27 mouse cellular contexts compared by ENCODE assay signal in genomic region chr3:88543651-88544410, GRCm38 (mm10). TPM values are rescaled to one million over a fixed set of nuclear protein-coding genes. Genes with fewer than 3 reads are reported as not detected.
A peak's percentile ranks its signal among the peaks of the same experiment; 100 is the strongest.
DNase-seq lines count a peak whose midpoint lies in the region; ATAC-seq lines count a peak whose summit lies in the region.
"Had no signal": no experiment of that assay in that cellular context is flagged by ENCODE, and none has a peak within 500 bp of the region (broad histone marks: within the 10 kb centered on the region; RNA-seq: fewer than 3 reads in every experiment).

No protein-coding gene starts in this region.

- H3K4me2 ChIP-seq in hindbrain, embryonic 13.5 days, result no peak overlapping the region
- H3K4me2 ChIP-seq in hindbrain, embryonic 11.5 days (replicated peaks; ENCODE audit: low read depth, low read length), result no peak overlapping the region
- H3K4me2 ChIP-seq in neural tube, embryonic 12.5 days (replicated peaks), result 0 out of 2 replicates have a peak overlapping the region, but pooled peaks have one; percentile 9
- H3K4me2 ChIP-seq in neural tube, embryonic 15.5 days, result no peak overlapping the region
- no peak overlapping the region for H3K4me2 ChIP-seq in embryonic facial prominence, embryonic 13.5 days
- H3K4me2 ChIP-seq: heart, embryonic 11.5 days; limb, embryonic 15.5 days; liver, embryonic 15.5 days; midbrain, embryonic 15.5 days had no signal

- H3K27ac ChIP-seq in hindbrain, embryonic 13.5 days, result peak overlapping the region; percentile 40; the same call in 1 of the 2 replicates
- no peak overlapping the region for H3K27ac ChIP-seq in hindbrain, embryonic 11.5 days (ENCODE audit: low read depth, low read length)
- H3K27ac ChIP-seq in neural tube, embryonic 12.5 days, result no peak overlapping the region
- H3K27ac ChIP-seq in neural tube, embryonic 15.5 days (replicated peaks), result no peak overlapping the region
- H3K27ac ChIP-seq in embryonic facial prominence, embryonic 13.5 days, result peak overlapping the region; percentile 66; the same call in 1 of the 2 replicates
- H3K27ac ChIP-seq: gastrocnemius, adult 2 months; limb, embryonic 15.5 days; liver, embryonic 15.5 days; midbrain, embryonic 15.5 days had no signal

- no peak overlapping the region for H3K9ac ChIP-seq in hindbrain, embryonic 13.5 days
- H3K9ac ChIP-seq in hindbrain, embryonic 11.5 days (ENCODE audit: low read depth, low read length), result no peak overlapping the region
- no peak overlapping the region for H3K9ac ChIP-seq in neural tube, embryonic 12.5 days
- H3K9ac ChIP-seq in neural tube, embryonic 15.5 days (replicated peaks), result no peak overlapping the region
- H3K9ac ChIP-seq in embryonic facial prominence, embryonic 13.5 days, result 0 out of 2 replicates have a peak overlapping the region, but pooled peaks have one; percentile 16
- H3K9ac ChIP-seq: limb, embryonic 15.5 days; liver, embryonic 15.5 days; midbrain, embryonic 15.5 days had no signal

- H3K27me3 ChIP-seq in hindbrain, embryonic 13.5 days, result no peaks in the 10 kb centered on the region
- no peaks in the 10 kb centered on the region for H3K27me3 ChIP-seq in hindbrain, embryonic 11.5 days (ENCODE audit: control insufficient read depth, insufficient read depth, low read length)
- H3K27me3 ChIP-seq in neural tube, embryonic 12.5 days (replicated peaks), result no peaks in the 10 kb centered on the region
- no peaks in the 10 kb centered on the region for H3K27me3 ChIP-seq in neural tube, embryonic 15.5 days (replicated peaks)
- H3K27me3 ChIP-seq in embryonic facial prominence, embryonic 13.5 days, result no peaks in the 10 kb centered on the region
- no peaks in the 10 kb centered on the region for H3K27me3 ChIP-seq in splenic B cell, adult 2 months (ENCODE audit: control insufficient read depth, insufficient read depth, low read length, poor library complexity, severe bottlenecking)
- H3K27me3 ChIP-seq: limb, embryonic 15.5 days; liver, embryonic 15.5 days; megakaryocyte, embryonic 14.5 days; midbrain, embryonic 15.5 days had no signal

- ATAC-seq in hindbrain, embryonic 13.5 days (ENCODE audit: low FRiP score), result no peak
- ATAC-seq in hindbrain, embryonic 11.5 days (ENCODE audit: low FRiP score), result no peak
- no peak for ATAC-seq in neural tube, embryonic 12.5 days (ENCODE audit: low FRiP score, low read depth)
- ATAC-seq in neural tube, embryonic 15.5 days (ENCODE audit: low FRiP score), result no peak
- no peak for ATAC-seq in embryonic facial prominence, embryonic 13.5 days (ENCODE audit: insufficient number of reproducible peaks, insufficient read depth, low FRiP score, low TSS enrichment, low read depth)
- ATAC-seq: hindbrain, postnatal 0 days; midbrain, embryonic 15.5 days had no signal

- no peak for DNase-seq in hindbrain, embryonic 11.5 days (ENCODE audit: low spot score)
- DNase-seq in splenic B cell, adult 2 months (ENCODE audit: low read depth, low spot score), result peak; percentile 31
- no peak for DNase-seq in gastrocnemius, postnatal 4 days (ENCODE audit: low spot score in 2 of 2)
- no peak for DNase-seq in cerebellum, adult 11-12 months
- DNase-seq: cerebellum, adult 8-10 months; gastrocnemius, adult 2 months; heart, adult 11 months; kidney, adult 11 months; left cerebral cortex, postnatal 4 days; right cerebral cortex, postnatal 14 days had no signal

- no peak overlapping the region for H3K4me3 ChIP-seq in hindbrain, embryonic 13.5 days
- H3K4me3 ChIP-seq in hindbrain, embryonic 11.5 days (ENCODE audit: low read depth, low read length), result no peak overlapping the region
- no peak overlapping the region for H3K4me3 ChIP-seq in neural tube, embryonic 12.5 days
- H3K4me3 ChIP-seq in neural tube, embryonic 15.5 days (replicated peaks), result no peak overlapping the region
- H3K4me3 ChIP-seq in embryonic facial prominence, embryonic 13.5 days, result no peak overlapping the region
- H3K4me3 ChIP-seq: gastrocnemius, adult 2 months; limb, embryonic 15.5 days; liver, embryonic 15.5 days; megakaryocyte, embryonic 14.5 days; midbrain, embryonic 15.5 days had no signal

- peaks cover 34% of the 10 kb centered on the region for H3K4me1 ChIP-seq in hindbrain, embryonic 13.5 days (replicated peaks)
- peaks cover under 1% of the 10 kb centered on the region for H3K4me1 ChIP-seq in hindbrain, embryonic 11.5 days (replicated peaks; ENCODE audit: control insufficient read depth, insufficient read depth, low read length)
- peaks cover 30% of the 10 kb centered on the region for H3K4me1 ChIP-seq in neural tube, embryonic 12.5 days
- H3K4me1 ChIP-seq in neural tube, embryonic 15.5 days, result peaks cover 26% of the 10 kb centered on the region
- peaks cover 36% of the 10 kb centered on the region for H3K4me1 ChIP-seq in embryonic facial prominence, embryonic 13.5 days

- peaks cover 17% of the 10 kb centered on the region for H3K36me3 ChIP-seq in hindbrain, embryonic 13.5 days
- H3K36me3 ChIP-seq in hindbrain, embryonic 11.5 days (ENCODE audit: control insufficient read depth, insufficient read depth, low read length), result no peaks in the 10 kb centered on the region
- peaks cover 16% of the 10 kb centered on the region for H3K36me3 ChIP-seq in neural tube, embryonic 12.5 days
- peaks cover 12% of the 10 kb centered on the region; the same call in 1 of the 2 replicates for H3K36me3 ChIP-seq in neural tube, embryonic 15.5 days
- H3K36me3 ChIP-seq in embryonic facial prominence, embryonic 13.5 days, result peaks cover 22% of the 10 kb centered on the region
- 0 out of 2 replicates have a peak, but pooled peaks cover 1% of the 10 kb centered on the region for H3K36me3 ChIP-seq in splenic B cell, adult 2 months (ENCODE audit: control insufficient read depth, insufficient read depth, low read length, poor library complexity, severe bottlenecking)
- H3K36me3 ChIP-seq: liver, embryonic 15.5 days had no signal

- WGBS in hindbrain, embryonic 13.5 days, result 71% methylated on average over 5 of the region's 5 CpGs
- 76% methylated on average over 5 of the region's 5 CpGs for WGBS in hindbrain, embryonic 11.5 days
- WGBS in neural tube, embryonic 12.5 days, result 76% methylated on average over 5 of the region's 5 CpGs
- 73% methylated on average over 5 of the region's 5 CpGs for WGBS in neural tube, embryonic 15.5 days
- WGBS in embryonic facial prominence, embryonic 13.5 days, result 68% methylated on average over 5 of the region's 5 CpGs

- no peaks in the 10 kb centered on the region for H3K9me3 ChIP-seq in hindbrain, embryonic 13.5 days
- no peaks in the 10 kb centered on the region for H3K9me3 ChIP-seq in hindbrain, embryonic 11.5 days (ENCODE audit: control insufficient read depth, low read length)
- no peaks in the 10 kb centered on the region for H3K9me3 ChIP-seq in neural tube, embryonic 12.5 days
- H3K9me3 ChIP-seq in neural tube, embryonic 15.5 days (replicated peaks), result no peaks in the 10 kb centered on the region
- H3K9me3 ChIP-seq in embryonic facial prominence, embryonic 13.5 days, result no peaks in the 10 kb centered on the region
- H3K9me3 ChIP-seq: forebrain, embryonic 10.5 days; limb, embryonic 15.5 days; liver, embryonic 15.5 days; megakaryocyte, embryonic 14.5 days; midbrain, embryonic 15.5 days had no signal

RNA-seq across cellular contexts. Expression of gene Rab25, which starts 4.3 kb away (rescaled TPM):
- not detected in 2 replicates for polyA plus RNA-seq in hindbrain, embryonic 13.5 days (2015; fragmentation: Nextera tagmentation; extraction: Ambion mirVana)
- 1.1 and 1.8 TPM in 2 replicates for polyA plus RNA-seq in hindbrain, embryonic 11.5 days (2014; fragmentation: Nextera tagmentation; extraction: Ambion mirVana)
- polyA plus RNA-seq in neural tube, embryonic 12.5 days (2016; fragmentation: Nextera tagmentation; extraction: Ambion mirVana), result 0.29 and 0.57 TPM in 2 replicates
- 0.29 and 4.1 TPM in 2 replicates for polyA plus RNA-seq in neural tube, embryonic 15.5 days (2015; fragmentation: Nextera tagmentation; extraction: Ambion mirVana)
- 18.6 and 19.5 TPM in 2 replicates for polyA plus RNA-seq in embryonic facial prominence, embryonic 13.5 days (2015; fragmentation: Nextera tagmentation; extraction: Ambion mirVana)
- under 1 TPM; 0.57 to 0.91 TPM for total RNA-seq in gastrocnemius, postnatal 4 days (2021)
- total RNA-seq: adrenal gland, postnatal 14 days; gastrocnemius, adult 2 months; hematopoietic stem cell, adult 5-6 weeks; hindbrain, postnatal 0 days; layer of hippocampus, adult 18-20 months; layer of hippocampus, postnatal 14 days; left cerebral cortex, adult 8-10 months had no signal
- polyA plus RNA-seq: heart, embryonic 11.5 days; heart, postnatal 0 days; liver, embryonic 15.5 days had no signal

RNA-seq across cellular contexts. Expression of gene Lamtor2, which starts 9.0 kb away (rescaled TPM):
- 179 and 182 TPM in 2 replicates for polyA plus RNA-seq in hindbrain, embryonic 13.5 days (2015; fragmentation: Nextera tagmentation; extraction: Ambion mirVana)
- 76.1 and 93.9 TPM in 2 replicates for polyA plus RNA-seq in hindbrain, embryonic 11.5 days (2014; fragmentation: Nextera tagmentation; extraction: Ambion mirVana)
- 143 and 145 TPM in 2 replicates for polyA plus RNA-seq in neural tube, embryonic 12.5 days (2016; fragmentation: Nextera tagmentation; extraction: Ambion mirVana)
- 189 and 193 TPM in 2 replicates for polyA plus RNA-seq in neural tube, embryonic 15.5 days (2015; fragmentation: Nextera tagmentation; extraction: Ambion mirVana)
- polyA plus RNA-seq in embryonic facial prominence, embryonic 13.5 days (2015; fragmentation: Nextera tagmentation; extraction: Ambion mirVana), result 164 and 169 TPM in 2 replicates
- 10 to 100 TPM; 78.5 to 81.4 TPM for total RNA-seq in gastrocnemius, postnatal 4 days (2021)

RNA-seq across cellular contexts. Expression of gene Ubqln4, which starts 9.7 kb away (rescaled TPM):
- 36.7 and 38.3 TPM in 2 replicates for polyA plus RNA-seq in hindbrain, embryonic 13.5 days (2015; fragmentation: Nextera tagmentation; extraction: Ambion mirVana)
- 62.6 and 66.3 TPM in 2 replicates for polyA plus RNA-seq in hindbrain, embryonic 11.5 days (2014; fragmentation: Nextera tagmentation; extraction: Ambion mirVana)
- polyA plus RNA-seq in neural tube, embryonic 12.5 days (2016; fragmentation: Nextera tagmentation; extraction: Ambion mirVana), result 60.0 and 61.6 TPM in 2 replicates
- polyA plus RNA-seq in neural tube, embryonic 15.5 days (2015; fragmentation: Nextera tagmentation; extraction: Ambion mirVana), result 39.2 and 40.1 TPM in 2 replicates
- 43.0 and 44.6 TPM in 2 replicates for polyA plus RNA-seq in embryonic facial prominence, embryonic 13.5 days (2015; fragmentation: Nextera tagmentation; extraction: Ambion mirVana)
- 10 to 100 TPM; 54.9 to 58.0 TPM for total RNA-seq in gastrocnemius, postnatal 4 days (2021)

RNA-seq across cellular contexts. Expression of gene Mex3a, which starts 11.6 kb away (rescaled TPM):
- polyA plus RNA-seq in hindbrain, embryonic 13.5 days (2015; fragmentation: Nextera tagmentation; extraction: Ambion mirVana), result 38.9 and 40.0 TPM in 2 replicates
- 45.9 and 51.9 TPM in 2 replicates for polyA plus RNA-seq in hindbrain, embryonic 11.5 days (2014; fragmentation: Nextera tagmentation; extraction: Ambion mirVana)
- polyA plus RNA-seq in neural tube, embryonic 12.5 days (2016; fragmentation: Nextera tagmentation; extraction: Ambion mirVana), result 41.9 and 43.3 TPM in 2 replicates
- polyA plus RNA-seq in neural tube, embryonic 15.5 days (2015; fragmentation: Nextera tagmentation; extraction: Ambion mirVana), result 18.6 and 19.2 TPM in 2 replicates
- polyA plus RNA-seq in embryonic facial prominence, embryonic 13.5 days (2015; fragmentation: Nextera tagmentation; extraction: Ambion mirVana), result 32.2 and 33.4 TPM in 2 replicates
- 10 to 100 TPM; 12.9 to 13.1 TPM for total RNA-seq in gastrocnemius, postnatal 4 days (2021)

RNA-seq across cellular contexts. Expression of gene Ssr2, which starts 31.8 kb away (rescaled TPM):
- 154 and 163 TPM in 2 replicates for polyA plus RNA-seq in hindbrain, embryonic 13.5 days (2015; fragmentation: Nextera tagmentation; extraction: Ambion mirVana)
- polyA plus RNA-seq in hindbrain, embryonic 11.5 days (2014; fragmentation: Nextera tagmentation; extraction: Ambion mirVana), result 152 and 169 TPM in 2 replicates
- polyA plus RNA-seq in neural tube, embryonic 12.5 days (2016; fragmentation: Nextera tagmentation; extraction: Ambion mirVana), result 149 and 157 TPM in 2 replicates
- polyA plus RNA-seq in neural tube, embryonic 15.5 days (2015; fragmentation: Nextera tagmentation; extraction: Ambion mirVana), result 157 and 175 TPM in 2 replicates
- polyA plus RNA-seq in embryonic facial prominence, embryonic 13.5 days (2015; fragmentation: Nextera tagmentation; extraction: Ambion mirVana), result 259 and 274 TPM in 2 replicates
- total RNA-seq in gastrocnemius, postnatal 4 days (2021), result 100 to 1,000 TPM; 150 to 159 TPM

Comparison
In these comparisons a context has a peak if more than half of its experiments do, and no peak if none do; other contexts are left out.
1. H3K27ac ChIP-seq: peak in hindbrain, embryonic 13.5 days (single experiment) and embryonic facial prominence, embryonic 13.5 days (single experiment); none in hindbrain, embryonic 11.5 days (single experiment), neural tube, embryonic 12.5 days (single experiment) and neural tube, embryonic 15.5 days (single experiment).